8 mouse cellular contexts compared by ENCODE assay signal in the genomic region with DNA sequence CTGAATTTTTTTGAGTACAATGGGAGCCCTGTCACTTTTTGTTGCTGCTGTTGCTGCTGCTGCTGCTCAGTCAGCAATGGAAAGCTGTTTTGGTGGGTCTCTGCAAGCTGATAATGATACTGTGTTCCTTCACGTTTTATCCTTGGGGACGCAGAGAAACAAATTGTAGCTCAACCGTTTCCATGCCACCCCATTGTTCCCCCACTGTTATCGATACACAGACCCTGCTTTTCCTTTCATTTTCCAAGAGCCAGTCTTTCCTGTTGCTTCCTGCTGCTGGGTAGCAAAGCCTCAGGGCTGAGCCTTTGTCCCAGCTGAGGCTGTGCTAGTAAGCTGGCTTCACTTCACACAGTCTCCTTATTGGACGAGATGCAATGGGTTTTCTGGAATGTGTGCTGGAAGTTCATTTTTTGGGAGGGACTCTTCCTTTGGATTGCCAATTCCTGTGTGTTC.
DNase-seq lines count a peak whose midpoint lies in the region; ATAC-seq and TF ChIP-seq lines count a peak whose summit lies in the region.

No protein-coding gene starts in this region.

- no peak; the same call in 1 of the 2 replicates for ATAC-seq in embryonic facial prominence, embryonic 15.5 days (ENCODE audit: insufficient number of reproducible peaks, low FRiP score, low TSS enrichment, low read depth)
- no peak for ATAC-seq in liver, embryonic 12.5 days
- ATAC-seq in neural tube, embryonic 11.5 days (ENCODE audit: insufficient read depth, low FRiP score, low TSS enrichment), result peak; percentile 60; the same call in 1 of the 2 replicates

- WGBS in cerebellum, adult 2 months, result 41% methylated on average over 5 of the region's 5 CpGs
- 8% methylated on average over 5 of the region's 5 CpGs for WGBS in embryonic facial prominence, embryonic 15.5 days
- WGBS in liver, embryonic 12.5 days (ENCODE audit: insufficient replicate concordance), result 27% methylated on average over 5 of the region's 5 CpGs
- 5% methylated on average over 5 of the region's 5 CpGs for WGBS in neural tube, embryonic 11.5 days
- 83% methylated on average over 5 of the region's 5 CpGs for WGBS in thymus, adult 2 months

- no peak for TF ChIP-seq CTCF in cerebellum, adult 2 months (IDR thresholded peaks at IDR 0.05; ENCODE audit: borderline replicate concordance, insufficient read depth, low read depth, low read length)
- no peak for TF ChIP-seq CTCF in thymus, adult 2 months (IDR thresholded peaks at IDR 0.05; ENCODE audit: borderline replicate concordance, control insufficient read depth, extremely low read depth, insufficient read depth, low read length, poor library complexity)

- DNase-seq in cerebellum, adult 2 months, result no peak
- no peak for DNase-seq in cerebellum, adult 9-10 months
- DNase-seq in heart, postnatal 4 days, result peak; percentile 52
- peak; percentile 61 for DNase-seq in neural tube, embryonic 11.5 days (ENCODE audit: low spot score)
- DNase-seq in thymus, adult 2 months, result no peak
- no peak for DNase-seq in natural killer cell, adult 2 months (ENCODE audit: low spot score in 2 of 2)

- no peak for TF ChIP-seq POLR2A in cerebellum, adult 2 months (IDR thresholded peaks at IDR 0.05; ENCODE audit: borderline replicate concordance, insufficient read depth, low read length)
- TF ChIP-seq POLR2A in thymus, adult 2 months (IDR thresholded peaks at IDR 0.05; ENCODE audit: control insufficient read depth, extremely low read depth, insufficient read depth, low read length, poor library complexity), result no peak

- H3K4me3 ChIP-seq in cerebellum, adult 2 months (replicated peaks; ENCODE audit: insufficient read depth, low read depth, low read length), result no peak overlapping the region
- peak overlapping the region; percentile 10; the same call in 1 of the 2 replicates for H3K4me3 ChIP-seq in embryonic facial prominence, embryonic 15.5 days (replicated peaks)
- 0 out of 2 replicates have a peak overlapping the region, but pooled peaks have one; percentile 2 for H3K4me3 ChIP-seq in liver, embryonic 12.5 days
- H3K4me3 ChIP-seq in neural tube, embryonic 11.5 days (ENCODE audit: low read depth, low read length), result no peak overlapping the region
- no peak overlapping the region for H3K4me3 ChIP-seq in thymus, adult 2 months (ENCODE audit: control insufficient read depth, insufficient read depth, low read length)

- no peak overlapping the region for H3K9ac ChIP-seq in embryonic facial prominence, embryonic 15.5 days
- H3K9ac ChIP-seq in liver, embryonic 12.5 days, result no peak overlapping the region
- peak overlapping the region; percentile 52 for H3K9ac ChIP-seq in neural tube, embryonic 11.5 days (ENCODE audit: low read length)

- H3K27me3 ChIP-seq in cerebellum, adult 2 months (ENCODE audit: control insufficient read depth, insufficient read depth, low read length), result no peaks in the 10 kb centered on the region
- H3K27me3 ChIP-seq in embryonic facial prominence, embryonic 15.5 days, result no peaks in the 10 kb centered on the region
- H3K27me3 ChIP-seq in liver, embryonic 12.5 days (replicated peaks), result no peaks in the 10 kb centered on the region
- no peaks in the 10 kb centered on the region for H3K27me3 ChIP-seq in neural tube, embryonic 11.5 days (ENCODE audit: control insufficient read depth, insufficient read depth, low read length)
- no peaks in the 10 kb centered on the region for H3K27me3 ChIP-seq in thymus, adult 2 months (ENCODE audit: control insufficient read depth, insufficient read depth, low read length)

- H3K4me2 ChIP-seq in embryonic facial prominence, embryonic 15.5 days (replicated peaks), result peak overlapping the region; percentile 26
- peak overlapping the region; percentile 39 for H3K4me2 ChIP-seq in liver, embryonic 12.5 days
- H3K4me2 ChIP-seq in neural tube, embryonic 11.5 days (ENCODE audit: low read depth), result peak overlapping the region; percentile 36

- H3K36me3 ChIP-seq in embryonic facial prominence, embryonic 15.5 days, result no peaks in the 10 kb centered on the region
- peaks cover 9% of the 10 kb centered on the region for H3K36me3 ChIP-seq in liver, embryonic 12.5 days
- H3K36me3 ChIP-seq in neural tube, embryonic 11.5 days (ENCODE audit: control insufficient read depth, insufficient read depth, low read length), result no peaks in the 10 kb centered on the region
- no peaks in the 10 kb centered on the region; the same call in 1 of the 2 replicates for H3K36me3 ChIP-seq in thymus, adult 2 months (ENCODE audit: control insufficient read depth, insufficient read depth, low read length)

- no peaks in the 10 kb centered on the region for H3K9me3 ChIP-seq in embryonic facial prominence, embryonic 15.5 days (replicated peaks)
- no peaks in the 10 kb centered on the region for H3K9me3 ChIP-seq in liver, embryonic 12.5 days (replicated peaks)
- H3K9me3 ChIP-seq in neural tube, embryonic 11.5 days (ENCODE audit: control insufficient read depth, low read length), result no peaks in the 10 kb centered on the region

- no peaks in the 10 kb centered on the region for H3K4me1 ChIP-seq in cerebellum, adult 2 months (ENCODE audit: control insufficient read depth, insufficient read depth, low read length)
- H3K4me1 ChIP-seq in embryonic facial prominence, embryonic 15.5 days, result peaks cover 39% of the 10 kb centered on the region
- H3K4me1 ChIP-seq in liver, embryonic 12.5 days, result peaks cover 99% of the 10 kb centered on the region
- peaks cover 37% of the 10 kb centered on the region for H3K4me1 ChIP-seq in neural tube, embryonic 11.5 days (ENCODE audit: control insufficient read depth, insufficient read depth, low read length)
- peaks cover 16% of the 10 kb centered on the region for H3K4me1 ChIP-seq in thymus, adult 2 months (replicated peaks; ENCODE audit: control insufficient read depth, insufficient read depth, low read length)

- peak overlapping the region; percentile 74; the same call in 1 of the 2 replicates for H3K27ac ChIP-seq in cerebellum, adult 2 months (ENCODE audit: insufficient read depth, low read length)
- H3K27ac ChIP-seq in embryonic facial prominence, embryonic 15.5 days (replicated peaks), result peak overlapping the region; percentile 67
- H3K27ac ChIP-seq in liver, embryonic 12.5 days, result peak overlapping the region; percentile 50
- H3K27ac ChIP-seq in neural tube, embryonic 11.5 days (ENCODE audit: low read depth, low read length), result peak overlapping the region; percentile 85
- H3K27ac ChIP-seq in thymus, adult 2 months (ENCODE audit: control insufficient read depth, insufficient read depth, low read length), result no peak overlapping the region

Comparison
In these comparisons a context has a peak if more than half of its experiments do, and no peak if none do; other contexts are left out.
1. DNase-seq: peak in heart, postnatal 4 days (single experiment) and neural tube, embryonic 11.5 days (single experiment); none in cerebellum, adult 2 months (0 of 2), cerebellum, adult 9-10 months (single experiment), thymus, adult 2 months (single experiment) and natural killer cell, adult 2 months (0 of 2).
2. H3K4me3 ChIP-seq: peak in embryonic facial prominence, embryonic 15.5 days (single experiment) and liver, embryonic 12.5 days (single experiment); none in cerebellum, adult 2 months (single experiment), neural tube, embryonic 11.5 days (single experiment) and thymus, adult 2 months (single experiment).
3. Peak in every context shown above with its lines, with median percentiles within 50 percentile points of each other: H3K4me2 ChIP-seq.